Comparison of ENCODE assay signal across 8 mouse cellular contexts in genomic region chr7:16129846-16130691, GRCm38 (mm10). TPM values are rescaled to one million over a fixed set of nuclear protein-coding genes. Genes with fewer than 3 reads are reported as not detected.
DNase-seq lines count a peak whose midpoint lies in the region; ATAC-seq lines count a peak whose summit lies in the region.

No protein-coding gene starts in this region.

- H3K27me3 ChIP-seq in megakaryocyte, embryonic 14.5 days (replicated peaks): peaks cover 63% of the 10 kb centered on the region
- H3K27me3 ChIP-seq in midbrain, embryonic 16.5 days (ENCODE audit: control insufficient read depth, insufficient read depth, low read depth, low read length): no peaks in the 10 kb centered on the region

- peak overlapping the region; percentile 74 for H3K4me2 ChIP-seq in midbrain, embryonic 16.5 days (ENCODE audit: low read length)

- WGBS in midbrain, embryonic 16.5 days: under 1% methylated on average over 36 of the region's 38 CpGs

- peaks cover 19% of the 10 kb centered on the region for H3K36me3 ChIP-seq in megakaryocyte, embryonic 14.5 days (replicated peaks; ENCODE audit: low read length)
- H3K36me3 ChIP-seq in midbrain, embryonic 16.5 days (ENCODE audit: control insufficient read depth, insufficient read depth, low read length): peaks cover 3% of the 10 kb centered on the region; the same call in 1 of the 2 replicates

- ATAC-seq in megakaryocyte, adult 5-6 weeks (ENCODE audit: poor library complexity, severe bottlenecking): no peak
- ATAC-seq in granulocyte monocyte progenitor cell, adult 5-6 weeks (replicated peaks; ENCODE audit: poor library complexity, severe bottlenecking): peak; percentile 15; the same call in 1 of the 2 replicates
- peak; percentile 74 for ATAC-seq in midbrain, embryonic 16.5 days

- H3K27ac ChIP-seq in midbrain, embryonic 16.5 days (ENCODE audit: low read length): peak overlapping the region; percentile 79

- DNase-seq in cerebellum, postnatal 10 days: peak; percentile 89 to 93
- peak; percentile 61 to 66 for DNase-seq in left cerebral cortex, postnatal 25 days (ENCODE audit: low spot score in 2 of 2)
- no peak for DNase-seq in urinary bladder, postnatal 25 days (ENCODE audit: low spot score)
- no peak for DNase-seq in spleen, postnatal 4 days (ENCODE audit: low spot score in 2 of 2)

- no peaks in the 10 kb centered on the region for H3K9me3 ChIP-seq in megakaryocyte, embryonic 14.5 days
- H3K9me3 ChIP-seq in midbrain, embryonic 16.5 days (replicated peaks; ENCODE audit: control insufficient read depth, low read length, poor library complexity, severe bottlenecking): no peaks in the 10 kb centered on the region

- peaks cover 20% of the 10 kb centered on the region for H3K4me1 ChIP-seq in megakaryocyte, embryonic 14.5 days
- peaks cover 42% of the 10 kb centered on the region for H3K4me1 ChIP-seq in midbrain, embryonic 16.5 days (ENCODE audit: control insufficient read depth, insufficient read depth, low read length)

- peak overlapping the region; percentile 81 for H3K4me3 ChIP-seq in megakaryocyte, embryonic 14.5 days (replicated peaks)
- peak overlapping the region; percentile 61 for H3K4me3 ChIP-seq in midbrain, embryonic 16.5 days (ENCODE audit: low read depth, low read length)

- peak overlapping the region; percentile 78 for H3K9ac ChIP-seq in midbrain, embryonic 16.5 days (ENCODE audit: low read depth, low read length)

- intact Hi-C loops in left cerebral cortex, postnatal 25 days (cut with DNase I): loop anchor here (1.0 to 2.0 kb wide), 2 partner anchors 19 to 27 kb away; no protein-coding TSS in a partner anchor

RNA-seq across cellular contexts. Expression of gene Slc8a2, which starts 0.4 kb away (rescaled TPM):
- polyA plus RNA-seq in megakaryocyte, embryonic 14.5 days (2012; ENCODE audit: insufficient read depth, low replicate concordance): not detected in 2 replicates
- total RNA-seq in megakaryocyte, adult 5-6 weeks (2015): not detected in 2 replicates
- not detected in 2 replicates for total RNA-seq in megakaryocyte, adult 5-6 weeks (2017)
- not detected in 2 replicates for total RNA-seq in granulocyte monocyte progenitor cell, adult 5-6 weeks (2014; fragmentation: Nextera tagmentation)
- total RNA-seq in granulocyte monocyte progenitor cell, adult 5-6 weeks (2017): not detected in 2 replicates
- total RNA-seq in left cerebral cortex, postnatal 25 days (2021): 100 to 1,000 TPM; 263 to 264 TPM
- polyA plus RNA-seq in midbrain, embryonic 16.5 days (2015; fragmentation: Nextera tagmentation; extraction: Ambion mirVana): 0.73 and 1.0 TPM in 2 replicates

RNA-seq across cellular contexts. Expression of gene Kptn, which starts 10.4 kb away (rescaled TPM):
- 5.7 and 14.1 TPM in 2 replicates for polyA plus RNA-seq in megakaryocyte, embryonic 14.5 days (2012; ENCODE audit: insufficient read depth, low replicate concordance)
- 8.9 and 9.9 TPM in 2 replicates for total RNA-seq in megakaryocyte, adult 5-6 weeks (2015)
- total RNA-seq in megakaryocyte, adult 5-6 weeks (2017): 9.7 and 18.9 TPM in 2 replicates
- total RNA-seq in granulocyte monocyte progenitor cell, adult 5-6 weeks (2014; fragmentation: Nextera tagmentation): 19.2 and 20.9 TPM in 2 replicates
- 9.7 and 11.2 TPM in 2 replicates for total RNA-seq in granulocyte monocyte progenitor cell, adult 5-6 weeks (2017)
- 10 to 100 TPM; 36.0 to 42.7 TPM for total RNA-seq in left cerebral cortex, postnatal 25 days (2021)
- polyA plus RNA-seq in midbrain, embryonic 16.5 days (2015; fragmentation: Nextera tagmentation; extraction: Ambion mirVana): 50.6 and 53.6 TPM in 2 replicates

RNA-seq across cellular contexts. Expression of gene Napa, which starts 31.8 kb away (rescaled TPM):
- 161 and 318 TPM in 2 replicates for polyA plus RNA-seq in megakaryocyte, embryonic 14.5 days (2012; ENCODE audit: insufficient read depth, low replicate concordance)
- 62.0 and 65.7 TPM in 2 replicates for total RNA-seq in megakaryocyte, adult 5-6 weeks (2015)
- 39.8 and 39.9 TPM in 2 replicates for total RNA-seq in megakaryocyte, adult 5-6 weeks (2017)
- 81.0 and 105 TPM in 2 replicates for total RNA-seq in granulocyte monocyte progenitor cell, adult 5-6 weeks (2014; fragmentation: Nextera tagmentation)
- 38.5 and 39.5 TPM in 2 replicates for total RNA-seq in granulocyte monocyte progenitor cell, adult 5-6 weeks (2017)
- total RNA-seq in left cerebral cortex, postnatal 25 days (2021): 100 to 1,000 TPM; 264 to 272 TPM
- 218 and 245 TPM in 2 replicates for polyA plus RNA-seq in midbrain, embryonic 16.5 days (2015; fragmentation: Nextera tagmentation; extraction: Ambion mirVana)

RNA-seq across cellular contexts. Expression of gene Meis3, which starts 44.8 kb away (rescaled TPM):
- polyA plus RNA-seq in megakaryocyte, embryonic 14.5 days (2012; ENCODE audit: insufficient read depth, low replicate concordance): 1.4 TPM in 1 of 2 replicates, not detected in the other
- total RNA-seq in megakaryocyte, adult 5-6 weeks (2015): 0.89 and 1.9 TPM in 2 replicates
- not detected in 2 replicates for total RNA-seq in megakaryocyte, adult 5-6 weeks (2017)
- total RNA-seq in granulocyte monocyte progenitor cell, adult 5-6 weeks (2014; fragmentation: Nextera tagmentation): not detected in 2 replicates
- not detected in 2 replicates for total RNA-seq in granulocyte monocyte progenitor cell, adult 5-6 weeks (2017)
- 10 to 100 TPM; 33.3 to 43.5 TPM for total RNA-seq in left cerebral cortex, postnatal 25 days (2021)
- 143 and 147 TPM in 2 replicates for polyA plus RNA-seq in midbrain, embryonic 16.5 days (2015; fragmentation: Nextera tagmentation; extraction: Ambion mirVana)

Comparison
In these comparisons a context has a peak if more than half of its experiments do, and no peak if none do; other contexts are left out.
1. DNase-seq: peak in cerebellum, postnatal 10 days (2 of 2) and left cerebral cortex, postnatal 25 days (2 of 2); none in urinary bladder, postnatal 25 days (single experiment) and spleen, postnatal 4 days (0 of 2).
2. RNA of gene Slc8a2, which starts 0.4 kb away (total RNA-seq): 263 to 264 TPM in left cerebral cortex, postnatal 25 days; not detected in megakaryocyte, adult 5-6 weeks and not detected in granulocyte monocyte progenitor cell, adult 5-6 weeks; every median in the first group is over 100 times any median in the second.